Mouse (Mus musculus): ENCODE results near the gene Olfr44. TPM values are rescaled to one million over a fixed set of nuclear protein-coding genes. Genes with fewer than 3 reads are reported as not detected.

The Olfr44 gene
- not detected in 2 replicates for polyA plus RNA-seq (2015; fragmentation: Nextera tagmentation; extraction: Ambion mirVana)

DNA sequence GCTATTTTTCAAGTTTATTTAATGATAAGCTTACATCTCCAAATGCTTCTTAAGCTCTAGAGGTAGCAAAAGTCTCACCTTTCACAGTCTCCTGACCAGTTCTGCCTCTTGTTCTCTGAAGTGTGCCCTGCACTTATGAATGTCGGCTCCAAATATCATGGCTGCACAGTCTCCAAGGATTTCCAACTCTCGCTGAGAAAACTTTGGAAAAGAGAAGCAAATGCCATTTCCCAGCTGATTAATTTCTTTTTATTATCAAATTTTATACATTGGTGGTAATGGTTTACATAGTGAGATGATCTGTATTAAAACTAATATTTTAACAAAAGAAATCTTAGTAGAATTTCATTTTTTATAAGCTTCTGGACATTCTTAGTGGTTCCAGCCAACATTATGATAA is at the start of gene Olfr44:
Gene Olfr44 (minus strand): TSS at position 101 of the 400 bp plus-strand sequence.
- Histone ChIP-seq H3K9me3 (replicated peaks; ENCODE audit: control insufficient read depth, low read length, poor library complexity, severe bottlenecking) (no peaks in the 10 kb centered on the region; the same call in 1 of the 2 replicates), H3K36me3 (ENCODE audit: control insufficient read depth, insufficient read depth, low read length) (no peaks in the 10 kb centered on the region), H3K4me1 (ENCODE audit: control insufficient read depth, insufficient read depth, low read length) (no peaks in the 10 kb centered on the region), H3K27ac (ENCODE audit: low read length) (no peak within 1 kb of the TSS), H3K27me3 (ENCODE audit: control insufficient read depth, insufficient read depth, low read depth, low read length) (no peaks in the 10 kb centered on the region), H3K9ac (ENCODE audit: low read depth, low read length) (no peak within 1 kb of the TSS), H3K4me3 (ENCODE audit: low read depth, low read length) (no peak within 1 kb of the TSS), H3K4me2 (ENCODE audit: low read length) (no peak within 1 kb of the TSS)
- ATAC-seq: no peak
- 90% methylated on average over 2 of the region's 2 CpGs for WGBS

DNA sequence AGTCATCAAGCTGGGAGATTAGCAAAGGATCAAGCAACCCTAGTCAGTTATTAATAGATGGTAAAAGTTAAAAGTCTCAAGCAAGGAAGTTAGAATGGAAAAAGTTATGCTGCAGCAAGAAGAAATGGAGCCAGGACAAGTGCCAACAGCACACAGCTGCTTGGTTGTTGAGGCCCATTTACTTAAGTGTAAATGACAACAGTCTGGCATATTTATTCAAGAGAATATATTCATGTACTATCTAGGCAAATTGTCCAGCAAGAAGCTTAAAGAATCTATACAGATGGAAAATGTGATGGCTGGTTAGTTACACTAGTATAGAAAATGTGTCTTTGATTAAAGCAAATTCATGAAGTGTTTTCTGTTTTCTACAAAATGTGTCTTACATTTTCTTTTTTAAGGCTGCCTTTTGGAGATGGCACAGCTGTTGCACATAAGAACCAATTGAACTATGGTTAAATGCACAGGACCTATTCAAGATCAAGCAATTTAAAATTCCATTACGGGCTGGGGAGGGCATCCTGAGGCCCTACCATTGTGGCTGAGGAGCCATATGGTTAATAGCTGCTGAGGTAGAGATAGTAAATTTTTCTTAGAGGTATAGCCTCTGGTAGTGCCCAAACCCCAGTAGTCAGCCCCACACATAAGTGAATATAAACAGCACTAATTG is 30.0 kb upstream of the Olfr44 start:
- Histone ChIP-seq H3K4me1 (ENCODE audit: control insufficient read depth, insufficient read depth, low read length) (no peaks in the 10 kb centered on the region), H3K36me3 (ENCODE audit: control insufficient read depth, insufficient read depth, low read length) (no peaks in the 10 kb centered on the region), H3K4me2 (ENCODE audit: low read length) (no peak overlapping the region), H3K4me3 (ENCODE audit: low read depth, low read length) (no peak overlapping the region), H3K27ac (ENCODE audit: low read length) (no peak overlapping the region), H3K9me3 (replicated peaks; ENCODE audit: control insufficient read depth, low read length, poor library complexity, severe bottlenecking) (no peaks in the 10 kb centered on the region), H3K27me3 (ENCODE audit: control insufficient read depth, insufficient read depth, low read depth, low read length) (no peaks in the 10 kb centered on the region), H3K9ac (ENCODE audit: low read depth, low read length) (no peak overlapping the region)
- ATAC-seq: no peak
- 82% methylated on average over 1 of the region's 1 CpGs for WGBS

DNA sequence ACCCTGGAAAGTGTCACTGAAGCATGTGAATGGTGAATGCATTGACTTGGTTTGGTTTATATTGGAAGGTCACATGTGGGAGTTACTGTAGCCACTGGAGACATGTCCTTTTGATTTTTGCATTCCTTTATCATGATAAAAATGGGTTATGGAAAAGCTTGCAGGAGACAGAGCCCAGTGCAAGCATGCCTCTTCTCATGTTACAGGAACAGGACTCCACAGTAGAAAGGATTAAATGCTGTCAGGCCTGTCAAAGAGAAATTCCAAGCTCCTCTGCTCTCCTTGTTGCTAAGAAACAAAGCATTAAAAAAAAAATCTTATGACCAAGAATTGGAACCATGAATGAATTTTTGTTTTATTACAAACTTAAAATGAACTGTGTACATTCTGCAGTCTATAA is 24.8 kb upstream of the Olfr44 start:
- Histone ChIP-seq H3K27ac (ENCODE audit: low read length) (no peak overlapping the region), H3K9me3 (replicated peaks; ENCODE audit: control insufficient read depth, low read length, poor library complexity, severe bottlenecking) (no peaks in the 10 kb centered on the region), H3K4me2 (ENCODE audit: low read length) (no peak overlapping the region), H3K27me3 (ENCODE audit: control insufficient read depth, insufficient read depth, low read depth, low read length) (no peaks in the 10 kb centered on the region), H3K36me3 (ENCODE audit: control insufficient read depth, insufficient read depth, low read length) (no peaks in the 10 kb centered on the region), H3K4me3 (ENCODE audit: low read depth, low read length) (no peak overlapping the region), H3K9ac (ENCODE audit: low read depth, low read length) (no peak overlapping the region), H3K4me1 (ENCODE audit: control insufficient read depth, insufficient read depth, low read length) (no peaks in the 10 kb centered on the region)
- ATAC-seq: no peak

DNA sequence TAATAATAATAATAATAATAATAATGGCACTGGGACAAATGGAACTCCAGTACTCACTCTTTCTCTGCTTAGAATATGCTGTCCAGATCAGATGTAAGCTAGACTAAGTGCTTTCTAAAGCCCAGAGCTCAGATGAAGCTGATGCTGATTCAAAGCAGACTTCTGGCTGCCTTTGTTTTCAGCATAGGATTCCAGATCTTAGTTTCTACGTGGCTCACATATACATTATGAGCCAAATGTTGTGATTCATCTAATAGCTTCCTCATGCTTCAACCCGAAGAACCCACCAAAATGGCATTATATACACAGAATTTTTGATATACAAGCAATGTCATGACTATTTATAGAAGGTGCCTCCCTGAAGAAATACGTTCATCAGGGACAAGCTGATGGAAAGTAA is 21.7 kb upstream of the Olfr44 start, which contains the start of gene Olfr957:
Gene Olfr957 (minus strand): TSS at position 279 of the 400 bp plus-strand sequence.
- no peak within 1 kb of the TSS for H3K9ac ChIP-seq (ENCODE audit: low read depth, low read length)
- ATAC-seq: no peak
- no peaks in the 10 kb centered on the region for H3K4me1 ChIP-seq (ENCODE audit: control insufficient read depth, insufficient read depth, low read length)
- no peak within 1 kb of the TSS for H3K4me2 ChIP-seq (ENCODE audit: low read length)
- H3K36me3 ChIP-seq (ENCODE audit: control insufficient read depth, insufficient read depth, low read length): no peaks in the 10 kb centered on the region
- no peak within 1 kb of the TSS for H3K4me3 ChIP-seq (ENCODE audit: low read depth, low read length)
- no peaks in the 10 kb centered on the region for H3K27me3 ChIP-seq (ENCODE audit: control insufficient read depth, insufficient read depth, low read depth, low read length)
- H3K9me3 ChIP-seq (replicated peaks; ENCODE audit: control insufficient read depth, low read length, poor library complexity, severe bottlenecking): no peaks in the 10 kb centered on the region
- 84% methylated on average over 3 of the region's 3 CpGs for WGBS
- no peak within 1 kb of the TSS for H3K27ac ChIP-seq (ENCODE audit: low read length)

DNA sequence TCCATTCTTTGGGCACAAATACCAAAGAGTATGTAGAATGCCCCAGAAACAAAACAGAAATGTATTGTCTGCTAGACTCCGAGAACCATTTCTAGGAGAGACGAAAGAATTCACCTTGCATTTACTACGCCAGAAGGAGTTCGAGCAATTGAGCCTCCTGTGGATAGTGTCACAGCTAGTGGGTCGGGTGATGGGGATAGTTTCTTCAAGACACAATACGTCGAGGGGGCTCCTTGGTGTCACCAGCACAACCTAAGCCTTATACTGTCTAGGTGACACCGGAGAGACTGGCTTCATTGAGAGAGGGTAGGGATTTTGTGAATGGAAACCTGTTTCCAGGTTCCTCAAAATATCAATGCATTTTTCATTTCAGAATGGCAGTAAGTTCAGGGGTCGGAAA is 15.6 kb upstream of the Olfr44 start:
- Histone ChIP-seq H3K9me3 (replicated peaks; ENCODE audit: control insufficient read depth, low read length, poor library complexity, severe bottlenecking) (no peaks in the 10 kb centered on the region), H3K4me3 (ENCODE audit: low read depth, low read length) (no peak overlapping the region), H3K27me3 (ENCODE audit: control insufficient read depth, insufficient read depth, low read depth, low read length) (no peaks in the 10 kb centered on the region), H3K36me3 (ENCODE audit: control insufficient read depth, insufficient read depth, low read length) (no peaks in the 10 kb centered on the region), H3K4me2 (ENCODE audit: low read length) (no peak overlapping the region), H3K4me1 (ENCODE audit: control insufficient read depth, insufficient read depth, low read length) (peaks cover 4% of the 10 kb centered on the region), H3K27ac (ENCODE audit: low read length) (0 out of 2 replicates have a peak overlapping the region, but pooled peaks have one; percentile 10), H3K9ac (ENCODE audit: low read depth, low read length) (no peak overlapping the region)
- WGBS: 84% methylated on average over 9 of the region's 9 CpGs
- peak; percentile 51; the same call in 1 of the 2 replicates for ATAC-seq

DNA sequence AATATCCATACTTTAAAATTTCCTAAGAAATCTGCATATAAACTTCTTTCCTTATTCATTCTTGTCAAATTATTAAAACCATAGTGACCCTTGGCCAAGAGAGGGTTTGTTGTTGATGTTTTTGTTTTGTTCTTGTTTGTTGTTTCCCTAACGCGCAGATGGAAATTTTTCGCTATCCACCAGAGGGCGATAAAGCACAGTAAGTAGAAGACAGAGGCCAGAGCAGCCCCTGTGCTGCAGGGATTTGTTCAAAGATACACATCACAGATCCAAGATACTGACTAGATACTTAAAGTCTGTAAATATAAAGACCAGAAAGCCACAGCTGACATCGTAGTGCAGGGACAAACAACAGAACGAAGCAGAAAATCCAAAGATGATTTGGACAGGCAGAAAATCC is 15.2 kb upstream of the Olfr44 start:
- WGBS: 7% methylated on average over 6 of the region's 6 CpGs
- no peaks in the 10 kb centered on the region for H3K27me3 ChIP-seq (ENCODE audit: control insufficient read depth, insufficient read depth, low read depth, low read length)
- no peak overlapping the region for H3K4me3 ChIP-seq (ENCODE audit: low read depth, low read length)
- no peak overlapping the region for H3K27ac ChIP-seq (ENCODE audit: low read length)
- ATAC-seq: peak; percentile 93
- no peak overlapping the region for H3K9ac ChIP-seq (ENCODE audit: low read depth, low read length)
- H3K4me2 ChIP-seq (ENCODE audit: low read length): no peak overlapping the region
- peaks cover 4% of the 10 kb centered on the region for H3K4me1 ChIP-seq (ENCODE audit: control insufficient read depth, insufficient read depth, low read length)
- no peaks in the 10 kb centered on the region for H3K9me3 ChIP-seq (replicated peaks; ENCODE audit: control insufficient read depth, low read length, poor library complexity, severe bottlenecking)
- no peaks in the 10 kb centered on the region for H3K36me3 ChIP-seq (ENCODE audit: control insufficient read depth, insufficient read depth, low read length)

DNA sequence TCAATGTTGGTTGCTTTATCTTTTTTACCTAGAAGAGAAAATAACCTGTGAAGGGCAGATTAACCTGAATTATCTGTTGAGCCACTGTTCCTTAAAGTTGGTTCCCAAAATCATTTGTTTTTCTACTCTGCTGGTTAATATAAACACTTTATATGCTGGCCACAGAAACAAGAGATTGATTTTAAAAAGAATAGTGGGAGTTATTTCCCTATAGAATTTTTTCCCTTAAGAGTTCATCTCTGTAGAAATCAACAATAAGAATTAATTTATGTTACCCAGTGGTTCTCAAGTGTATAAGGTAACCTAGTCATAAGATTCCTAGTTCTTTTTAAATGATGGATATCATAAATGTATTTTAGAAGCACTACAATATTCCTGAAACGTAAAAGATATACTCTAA is 22.0 kb downstream of the Olfr44 start, which contains the start of gene Olfr955:
Gene Olfr955 (minus strand): TSS at position 101 of the 400 bp plus-strand sequence.
- WGBS: 51% methylated on average over 1 of the region's 1 CpGs
- H3K4me1 ChIP-seq (ENCODE audit: control insufficient read depth, insufficient read depth, low read length): no peaks in the 10 kb centered on the region
- ATAC-seq: no peak

DNA sequence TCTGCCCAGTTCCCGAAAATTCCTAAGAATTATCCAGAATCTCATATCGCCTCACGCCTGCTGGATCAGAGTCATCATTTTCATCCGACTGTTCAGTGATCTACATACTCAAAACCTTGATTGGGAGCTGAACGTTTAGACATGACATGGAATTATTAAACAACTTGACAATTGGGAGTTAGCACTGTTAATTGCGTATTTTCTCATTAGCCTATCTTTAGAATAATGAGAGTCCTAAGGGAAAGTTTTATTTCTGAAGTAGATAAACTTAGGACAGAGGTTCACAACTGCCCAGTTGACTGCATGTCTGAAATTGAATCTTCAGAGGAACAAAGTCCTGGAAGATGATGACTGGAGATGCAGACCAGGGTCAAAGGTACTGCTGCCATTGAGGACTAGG is 37.4 kb downstream of the Olfr44 start, which contains the start of gene Olfr954:
Gene Olfr954 (plus strand): TSS at position 301 of the 400 bp plus-strand sequence.
- H3K27ac ChIP-seq (ENCODE audit: low read length): no peak within 1 kb of the TSS
- H3K9me3 ChIP-seq (replicated peaks; ENCODE audit: control insufficient read depth, low read length, poor library complexity, severe bottlenecking): no peaks in the 10 kb centered on the region
- H3K27me3 ChIP-seq (ENCODE audit: control insufficient read depth, insufficient read depth, low read depth, low read length): no peaks in the 10 kb centered on the region
- no peak for ATAC-seq
- WGBS: 90% methylated on average over 6 of the region's 6 CpGs
- no peak within 1 kb of the TSS for H3K4me3 ChIP-seq (ENCODE audit: low read depth, low read length)
- H3K9ac ChIP-seq (ENCODE audit: low read depth, low read length): no peak within 1 kb of the TSS
- no peaks in the 10 kb centered on the region for H3K36me3 ChIP-seq (ENCODE audit: control insufficient read depth, insufficient read depth, low read length)
- no peak within 1 kb of the TSS for H3K4me2 ChIP-seq (ENCODE audit: low read length)
- no peaks in the 10 kb centered on the region for H3K4me1 ChIP-seq (ENCODE audit: control insufficient read depth, insufficient read depth, low read length)

More for the DNA sequence above, 22.0 kb downstream of the Olfr44 start, which contains the start of gene Olfr955:
- Histone ChIP-seq H3K36me3 (ENCODE audit: control insufficient read depth, insufficient read depth, low read length) (no peaks in the 10 kb centered on the region), H3K4me2 (ENCODE audit: low read length) (no peak within 1 kb of the TSS), H3K9ac (ENCODE audit: low read depth, low read length) (no peak within 1 kb of the TSS), H3K4me3 (ENCODE audit: low read depth, low read length) (no peak within 1 kb of the TSS), H3K27me3 (ENCODE audit: control insufficient read depth, insufficient read depth, low read depth, low read length) (no peaks in the 10 kb centered on the region), H3K9me3 (replicated peaks; ENCODE audit: control insufficient read depth, low read length, poor library complexity, severe bottlenecking) (no peaks in the 10 kb centered on the region), H3K27ac (ENCODE audit: low read length) (no peak within 1 kb of the TSS)

Measured in midbrain, embryonic 16.5 days (tissue).